Mouse (Mus musculus): ENCODE results near the gene Myt1l.

DNA sequence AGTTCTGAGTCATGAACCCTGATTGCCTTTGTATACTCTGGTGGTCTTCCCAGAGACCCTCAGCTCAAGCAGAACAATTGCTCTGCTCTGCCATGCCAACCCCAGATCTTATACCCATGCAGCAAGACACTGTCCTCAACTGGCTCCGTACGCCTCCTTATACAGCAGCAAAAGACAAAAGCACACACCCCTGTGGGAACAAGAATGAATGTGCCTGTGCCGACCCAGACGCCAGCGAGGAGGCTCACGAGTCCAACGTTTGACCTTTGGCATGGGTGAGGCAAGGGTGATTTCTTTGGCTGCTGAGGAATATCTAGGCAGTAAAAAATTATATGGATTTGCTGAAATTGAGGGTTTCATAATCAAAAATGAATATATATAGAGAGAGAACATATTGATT is 143.8 kb downstream of the Myt1l start:
- no peak for TF ChIP-seq CTCF (conservative IDR thresholded peaks at IDR 0.05; ENCODE audit: insufficient read depth, insufficient read length, low read depth, low read length)
- no peak for TF ChIP-seq POLR2A (IDR thresholded peaks at IDR 0.05; ENCODE audit: low read depth, low read length)

All from kidney, adult 2 months (tissue).